Mouse (Mus musculus) layer of hippocampus, postnatal 36 days (tissue): ENCODE data around the gene Sgpp1. TPM values are rescaled to one million over a fixed set of nuclear protein-coding genes. Genes with fewer than 3 reads are reported as not detected.
A peak's percentile ranks its signal among the peaks of the same experiment; 100 is the strongest.

Source experiments
- DNase-seq, 2 experiments: peaks; one replicate each; pipeline ENCODE4 v3.0.0; 2022
- total RNA-seq, 2 experiments: library from RNA; stranded (reverse); gene quantifications; 2 replicates each; pipeline ENCODE4 v1.2.3; 2021

Sgpp1 gene
- total RNA-seq: 10 to 100 TPM; 31.0 to 34.2 TPM

- peak; percentile 73 to 77 for DNase-seq
These were observed at the start of gene Sgpp1 for GRCm38 (mm10) chr12:75735246-75736200. Gene Sgpp1, minus strand, starts transcription at chr12:75735729.

- no peak for DNase-seq
These were observed 48.8 kb upstream of the Sgpp1 start for GRCm38 (mm10) chr12:75784271-75784751.

- no peak for DNase-seq
These were observed 46.5 kb upstream of the Sgpp1 start for GRCm38 (mm10) chr12:75781995-75782394.

- DNase-seq: no peak
These were observed 45.9 kb upstream of the Sgpp1 start for GRCm38 (mm10) chr12:75781445-75781844.

- DNase-seq: peak; percentile 9 to 32
These were observed 37.0 kb upstream of the Sgpp1 start for GRCm38 (mm10) chr12:75772424-75773034.

- DNase-seq: no peak
These were observed 35.9 kb upstream of the Sgpp1 start for GRCm38 (mm10) chr12:75771410-75771809.

- DNase-seq: no peak
These were observed 31.4 kb upstream of the Sgpp1 start for GRCm38 (mm10) chr12:75766885-75767317.

- DNase-seq: no peak
These were observed 30.9 kb upstream of the Sgpp1 start for GRCm38 (mm10) chr12:75766395-75766794.

- no peak for DNase-seq
These were observed 30.2 kb upstream of the Sgpp1 start for GRCm38 (mm10) chr12:75765751-75766150.

- DNase-seq: no peak
These were observed 20.9 kb upstream of the Sgpp1 start for GRCm38 (mm10) chr12:75756387-75756786.

GRCm38 (mm10) chr12:75753730-75754129 is 18.2 kb upstream of the Sgpp1 start:
- DNase-seq: no peak

- DNase-seq: no peak
These were observed 16.5 kb upstream of the Sgpp1 start for GRCm38 (mm10) chr12:75752077-75752476.

GRCm38 (mm10) chr12:75748574-75748973 is 13.0 kb upstream of the Sgpp1 start:
- DNase-seq: no peak

- no peak for DNase-seq
These were observed 10.3 kb upstream of the Sgpp1 start for GRCm38 (mm10) chr12:75745697-75746290.

- DNase-seq: no peak
These were observed 6.6 kb upstream of the Sgpp1 start for GRCm38 (mm10) chr12:75742101-75742500.

- DNase-seq: no peak
These were observed 5.7 kb upstream of the Sgpp1 start for GRCm38 (mm10) chr12:75741273-75741672.

GRCm38 (mm10) chr12:75740451-75740850 is 4.9 kb upstream of the Sgpp1 start:
- DNase-seq: no peak

GRCm38 (mm10) chr12:75739611-75740010 is 4.1 kb upstream of the Sgpp1 start:
- DNase-seq: no peak

- DNase-seq: no peak
These were observed 767 bp upstream of the Sgpp1 start for GRCm38 (mm10) chr12:75736296-75736695.

GRCm38 (mm10) chr12:75734891-75735245 is 661 bp downstream of the Sgpp1 start:
- no peak for DNase-seq

GRCm38 (mm10) chr12:75734167-75734566 is 1.4 kb downstream of the Sgpp1 start:
- DNase-seq: no peak

GRCm38 (mm10) chr12:75733331-75734070 is 2.0 kb downstream of the Sgpp1 start:
- DNase-seq: no peak
